Mouse (Mus musculus): Measurements from ENCODE around the gene Cnpy1. TPM values are rescaled to one million over a fixed set of nuclear protein-coding genes. Genes with fewer than 3 reads are reported as not detected.

Gene Cnpy1
- polyA plus RNA-seq, 1 experiment from 2014 or later = 0.42 TPM

DNA sequence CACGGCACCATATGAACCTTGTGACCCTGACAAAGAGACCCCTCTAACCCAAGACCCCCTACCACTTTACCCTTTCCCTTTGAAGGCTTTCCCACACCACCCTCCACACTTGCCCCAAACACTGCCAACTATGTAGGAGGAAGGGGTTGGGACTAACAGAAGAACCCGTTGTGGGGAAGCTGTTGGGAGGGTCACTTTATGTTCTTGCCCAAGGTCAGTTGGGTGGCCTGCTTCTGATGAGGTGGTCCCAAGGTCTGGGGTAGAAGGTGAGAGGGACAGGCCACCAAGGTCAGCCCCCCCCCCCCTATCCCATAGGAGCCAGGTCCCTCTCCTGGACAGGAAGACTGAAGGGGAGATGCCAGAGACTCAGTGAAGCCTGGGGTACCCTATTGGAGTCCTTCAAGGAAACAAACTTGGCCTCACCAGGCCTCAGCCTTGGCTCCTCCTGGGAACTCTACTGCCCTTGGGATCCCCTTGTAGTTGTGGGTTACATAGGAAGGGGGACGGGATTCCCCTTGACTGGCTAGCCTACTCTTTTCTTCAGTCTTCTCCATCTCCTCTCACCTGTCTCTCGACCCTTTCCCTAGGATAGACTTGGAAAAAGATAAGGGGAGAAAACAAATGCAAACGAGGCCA is 76.3 kb downstream of the Cnpy1 start:
- Histone ChIP-seq H3K4me3 (replicated peaks) (no peak overlapping the region), H3K36me3 (no peaks in the 10 kb centered on the region), H3K4me2 (no peak overlapping the region), H3K9me3 (replicated peaks) (no peaks in the 10 kb centered on the region), H3K27me3 (replicated peaks) (peaks cover 90% of the 10 kb centered on the region), H3K27ac (replicated peaks) (no peak overlapping the region), H3K9ac (replicated peaks) (no peak overlapping the region), H3K4me1 (peaks cover 22% of the 10 kb centered on the region)
- ATAC-seq (ENCODE audit: low FRiP score) = no peak
- WGBS = 8% methylated on average over 5 of the region's 5 CpGs

DNA sequence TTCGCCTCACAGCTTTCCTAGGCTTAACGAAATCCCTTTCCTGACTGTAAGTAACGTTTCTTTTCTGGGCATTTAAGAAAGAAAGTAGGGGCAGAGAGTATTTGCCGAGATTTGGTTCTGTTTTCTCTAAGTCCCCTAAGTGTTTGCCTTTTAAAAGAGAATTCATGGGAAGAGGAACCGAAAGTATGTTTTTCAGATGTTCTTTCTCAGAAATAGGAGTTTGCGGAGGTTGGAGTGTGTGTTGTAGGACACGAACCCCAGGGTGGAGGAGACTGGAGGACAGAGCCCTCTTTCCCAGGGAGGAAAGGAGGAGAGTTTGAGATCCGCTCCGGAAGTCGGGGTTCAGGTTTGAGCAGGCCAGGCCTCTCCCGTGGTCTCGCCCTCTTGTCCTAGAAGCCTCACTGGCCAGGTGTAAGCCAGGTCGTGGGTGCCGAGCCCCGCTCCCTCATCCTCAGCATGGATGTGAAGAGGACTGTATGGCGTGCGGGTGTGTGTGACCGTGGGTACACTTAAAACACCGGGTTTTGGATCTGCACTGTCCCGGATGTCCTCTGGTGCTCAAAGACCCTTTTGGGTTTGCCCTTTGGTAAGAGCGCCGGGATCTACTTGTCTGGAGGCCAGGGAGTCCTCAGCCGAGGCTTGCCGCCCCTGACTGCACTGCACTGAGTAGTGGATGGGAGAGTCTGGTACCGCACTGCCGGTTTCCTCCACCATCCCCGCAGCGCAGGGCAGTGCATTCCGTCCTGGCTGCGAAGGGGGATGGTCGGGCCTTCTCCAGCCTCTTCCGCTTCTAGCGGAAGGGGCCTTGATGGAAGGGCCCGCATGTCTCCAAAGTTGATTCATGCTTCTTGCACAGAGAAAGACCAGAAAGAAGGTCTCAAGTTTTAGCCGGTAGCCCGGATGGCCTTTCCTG is 77.1 kb downstream of the Cnpy1 start:
- ATAC-seq (ENCODE audit: low FRiP score) = no peak; the same call in 1 of the 2 replicates
- H3K4me2 ChIP-seq = peak overlapping the region; percentile 11; the same call in 1 of the 2 replicates
- H3K9ac ChIP-seq (replicated peaks) = no peak overlapping the region
- H3K4me3 ChIP-seq (replicated peaks) = no peak overlapping the region
- no peaks in the 10 kb centered on the region for H3K36me3 ChIP-seq
- H3K27me3 ChIP-seq (replicated peaks) = peaks cover 90% of the 10 kb centered on the region
- peaks cover 22% of the 10 kb centered on the region for H3K4me1 ChIP-seq
- under 1% methylated on average over 36 of the region's 36 CpGs for WGBS
- H3K27ac ChIP-seq (replicated peaks) = no peak overlapping the region
- H3K9me3 ChIP-seq (replicated peaks) = no peaks in the 10 kb centered on the region

DNA sequence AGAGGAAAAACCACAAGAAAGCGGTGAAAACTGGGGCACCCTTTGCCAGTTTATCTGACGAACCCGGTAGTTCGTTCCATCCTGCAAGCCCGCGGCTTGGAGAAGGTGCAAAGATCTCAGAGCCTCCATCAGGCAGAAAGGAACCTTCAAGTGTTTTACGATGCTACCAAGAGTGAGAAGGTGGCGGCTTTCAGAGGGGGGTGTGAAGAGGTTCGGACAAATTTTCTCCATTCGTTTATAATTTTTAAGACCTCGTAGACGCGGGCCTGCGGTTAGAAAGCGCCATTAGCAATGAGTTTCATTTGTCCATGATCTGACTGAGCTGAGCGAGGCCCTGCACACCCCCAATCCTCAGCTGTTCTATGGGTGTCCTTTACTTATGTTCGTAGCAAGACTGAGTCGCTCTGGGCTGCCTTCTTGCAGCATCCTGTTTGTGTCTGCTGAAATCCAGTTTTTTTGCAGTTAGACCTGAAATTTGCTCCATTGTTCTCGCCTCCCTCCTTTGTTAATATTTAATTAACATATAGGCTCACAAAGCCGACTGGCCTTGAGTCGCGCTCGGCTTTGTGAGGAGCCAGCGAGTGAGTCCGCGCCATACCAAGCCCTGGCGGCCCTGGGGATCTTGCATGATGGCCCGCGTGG is 77.9 kb downstream of the Cnpy1 start:
- Histone ChIP-seq H3K9me3 (replicated peaks) (no peaks in the 10 kb centered on the region), H3K27ac (replicated peaks) (no peak overlapping the region), H3K9ac (replicated peaks) (no peak overlapping the region), H3K27me3 (replicated peaks) (peaks cover 90% of the 10 kb centered on the region), H3K4me1 (peaks cover 22% of the 10 kb centered on the region), H3K4me2 (peak overlapping the region; percentile 11; the same call in 1 of the 2 replicates), H3K4me3 (replicated peaks) (no peak overlapping the region), H3K36me3 (no peaks in the 10 kb centered on the region)
- no peak for ATAC-seq (ENCODE audit: low FRiP score)
- under 1% methylated on average over 29 of the region's 29 CpGs for WGBS

DNA sequence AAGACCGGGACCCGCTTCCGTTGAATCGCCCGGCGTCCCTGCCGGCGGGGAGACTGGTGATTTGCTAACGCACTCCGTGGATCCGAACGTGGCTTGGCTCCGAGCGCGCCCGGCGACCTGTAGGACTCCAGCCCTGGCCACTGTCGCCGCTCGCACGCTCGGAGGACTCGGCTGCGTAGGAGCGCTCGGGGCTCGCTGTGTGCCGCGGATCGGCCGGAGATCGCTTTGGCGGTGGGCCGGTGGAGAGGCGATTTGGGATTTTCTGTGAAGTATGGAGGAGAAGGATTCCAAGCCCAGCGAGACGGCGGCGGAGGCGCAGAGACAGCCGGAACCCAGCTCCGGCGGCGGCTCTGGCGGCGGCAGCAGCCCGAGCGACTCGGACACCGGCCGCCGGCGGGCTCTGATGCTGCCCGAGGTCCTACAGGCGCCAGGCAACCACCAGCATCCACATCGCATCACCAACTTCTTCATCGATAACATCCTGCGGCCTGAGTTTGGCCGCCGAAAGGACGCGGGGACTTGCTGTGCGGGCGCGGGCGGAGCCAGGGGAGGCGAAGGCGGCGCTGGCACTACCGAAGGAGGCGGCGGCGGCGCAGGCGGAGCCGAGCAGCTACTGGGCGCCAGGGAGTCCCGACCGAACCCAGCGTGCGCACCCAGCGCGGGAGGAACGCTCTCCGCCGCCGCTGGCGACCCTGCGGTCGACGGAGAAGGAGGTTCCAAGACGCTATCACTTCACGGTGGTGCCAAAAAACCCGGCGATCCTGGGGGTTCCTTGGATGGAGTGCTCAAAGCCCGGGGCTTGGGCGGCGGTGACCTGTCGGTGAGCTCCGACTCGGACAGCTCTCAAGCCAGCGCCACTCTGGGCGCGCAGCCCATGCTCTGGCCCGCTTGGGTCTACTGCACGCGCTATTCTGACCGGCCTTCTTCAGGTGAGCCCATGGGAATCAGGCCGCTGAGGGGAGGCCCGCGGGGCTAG is 79.1 kb downstream of the Cnpy1 start:
- H3K9ac ChIP-seq (replicated peaks) = no peak overlapping the region

DNA sequence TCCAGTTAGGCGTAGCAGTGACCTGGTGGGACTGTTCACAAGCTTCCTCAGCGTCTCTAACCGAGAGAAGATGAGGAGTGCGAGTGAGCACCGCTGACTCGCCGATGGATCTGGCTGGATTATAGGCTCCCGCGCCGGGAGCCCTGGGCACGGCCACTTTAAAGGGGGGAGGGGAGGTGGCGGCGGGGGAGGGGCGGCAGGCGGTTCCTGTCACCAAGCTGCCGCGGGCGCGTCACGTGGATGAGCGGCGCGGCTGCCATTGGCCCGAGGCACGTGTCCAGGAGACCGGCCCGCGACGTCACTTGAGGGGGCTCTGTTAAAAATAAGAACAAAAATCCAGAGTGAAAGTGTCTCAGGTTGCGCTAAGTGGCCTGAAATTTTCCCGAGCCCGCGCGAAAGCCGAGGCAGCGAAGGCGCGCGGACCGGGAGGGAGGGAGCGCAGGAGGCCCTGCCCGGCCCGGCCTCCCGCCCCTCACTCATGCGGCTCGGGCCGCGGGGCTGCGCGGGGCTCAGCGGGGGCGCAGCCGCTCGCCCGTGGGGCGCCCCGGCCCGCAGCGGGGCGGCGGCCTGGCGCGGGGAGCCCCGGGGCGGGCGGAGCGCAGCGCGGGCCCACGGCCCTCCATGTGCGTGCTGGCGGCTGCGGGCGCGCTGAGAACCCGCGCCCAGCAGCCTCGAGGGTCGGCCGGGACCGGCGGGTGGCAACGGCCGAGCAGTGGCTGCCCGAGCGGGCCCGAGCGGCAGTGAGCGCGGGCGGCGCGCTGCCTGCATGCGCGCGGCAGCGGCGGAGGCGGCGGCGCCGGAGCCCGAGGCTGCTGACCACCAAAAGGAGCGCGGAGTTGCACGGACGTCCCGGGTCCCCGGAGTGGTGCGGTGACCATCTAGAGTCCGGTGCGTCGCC is 80.0 kb downstream of the Cnpy1 start, which contains the start of gene En2:
Gene En2 (plus strand): TSS at position 337 of the 898 bp plus-strand sequence.
- Histone ChIP-seq H3K36me3 (no peaks in the 10 kb centered on the region), H3K4me1 (peaks cover 25% of the 10 kb centered on the region), H3K27ac (replicated peaks) (no peak within 1 kb of the TSS), H3K9me3 (replicated peaks) (no peaks in the 10 kb centered on the region), H3K9ac (replicated peaks) (no peak within 1 kb of the TSS), H3K4me2 (peak within 1 kb of the TSS; percentile 91), H3K27me3 (replicated peaks) (peaks cover 90% of the 10 kb centered on the region), H3K4me3 (replicated peaks) (peak within 1 kb of the TSS; percentile 41)
- ATAC-seq (ENCODE audit: low FRiP score) = peak; percentile 58; the same call in 1 of the 2 replicates
- under 1% methylated on average over 93 of the region's 113 CpGs for WGBS

More for the DNA sequence above, 79.1 kb downstream of the Cnpy1 start:
- Histone ChIP-seq H3K4me1 (peaks cover 25% of the 10 kb centered on the region), H3K4me2 (peak overlapping the region; percentile 91), H3K4me3 (replicated peaks) (peak overlapping the region; percentile 41), H3K9me3 (replicated peaks) (no peaks in the 10 kb centered on the region), H3K27ac (replicated peaks) (no peak overlapping the region), H3K27me3 (replicated peaks) (peaks cover 89% of the 10 kb centered on the region), H3K36me3 (no peaks in the 10 kb centered on the region)
- peak; percentile 29; the same call in 1 of the 2 replicates for ATAC-seq (ENCODE audit: low FRiP score)
- under 1% methylated on average over 110 of the region's 111 CpGs for WGBS

DNA sequence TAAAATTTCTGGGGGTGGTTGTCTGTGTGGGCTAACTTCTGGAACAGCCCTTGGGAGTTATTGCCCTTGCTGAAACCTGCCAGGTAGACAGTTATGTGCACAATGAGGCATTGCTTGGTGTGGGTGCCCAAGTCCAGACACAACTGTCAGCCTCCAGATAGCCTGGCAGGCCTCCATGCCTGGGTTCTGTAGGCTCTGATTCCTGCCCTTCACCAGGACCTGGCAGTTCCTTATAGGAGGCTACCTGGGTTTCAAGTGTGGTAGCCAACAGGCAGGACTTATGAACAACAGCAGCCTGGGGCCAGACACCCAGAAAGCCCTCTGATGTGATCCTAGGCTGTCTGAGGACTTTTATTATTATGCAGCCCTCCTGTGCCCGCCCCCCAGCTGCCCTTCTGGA is 81.7 kb downstream of the Cnpy1 start:
- H3K4me1 ChIP-seq = peaks cover 25% of the 10 kb centered on the region
- 14% methylated on average over 1 of the region's 1 CpGs for WGBS
- peaks cover 93% of the 10 kb centered on the region for H3K27me3 ChIP-seq (replicated peaks)
- no peak for ATAC-seq (ENCODE audit: low FRiP score)
- H3K4me3 ChIP-seq (replicated peaks) = no peak overlapping the region
- no peaks in the 10 kb centered on the region for H3K36me3 ChIP-seq
- no peak overlapping the region for H3K9ac ChIP-seq (replicated peaks)
- no peak overlapping the region for H3K27ac ChIP-seq (replicated peaks)
- H3K9me3 ChIP-seq (replicated peaks) = no peaks in the 10 kb centered on the region
- no peak overlapping the region for H3K4me2 ChIP-seq

DNA sequence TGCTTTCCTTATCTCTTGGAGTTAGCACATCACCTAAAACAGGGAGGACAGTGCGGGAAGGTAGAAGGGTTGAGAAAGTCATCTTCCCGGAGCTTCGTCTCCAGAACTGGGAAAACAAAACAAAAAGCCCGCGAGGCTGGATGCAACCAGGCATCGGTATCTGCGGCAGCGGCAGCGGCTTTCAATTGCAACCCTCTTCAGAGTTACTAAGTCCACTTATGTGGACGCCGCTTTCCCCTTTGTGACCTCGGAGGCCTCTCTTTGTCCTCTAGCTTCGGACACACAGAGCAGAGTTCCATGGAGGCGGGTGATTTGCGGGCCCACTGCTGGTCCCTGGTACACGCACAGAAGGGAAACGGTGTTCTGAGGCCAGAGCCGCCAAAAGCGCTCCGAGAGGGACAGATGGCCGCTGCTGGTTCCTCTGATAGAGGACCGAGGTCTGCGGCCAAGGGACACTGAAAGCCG is 83.6 kb downstream of the Cnpy1 start:
- Histone ChIP-seq H3K9ac (replicated peaks) (no peak overlapping the region), H3K27ac (replicated peaks) (no peak overlapping the region), H3K4me1 (peaks cover 32% of the 10 kb centered on the region), H3K4me2 (no peak overlapping the region), H3K4me3 (replicated peaks) (no peak overlapping the region), H3K36me3 (no peaks in the 10 kb centered on the region), H3K27me3 (replicated peaks) (peaks cover 97% of the 10 kb centered on the region), H3K9me3 (replicated peaks) (no peaks in the 10 kb centered on the region)
- no peak for ATAC-seq (ENCODE audit: low FRiP score)
- under 1% methylated on average over 24 of the region's 24 CpGs for WGBS

DNA sequence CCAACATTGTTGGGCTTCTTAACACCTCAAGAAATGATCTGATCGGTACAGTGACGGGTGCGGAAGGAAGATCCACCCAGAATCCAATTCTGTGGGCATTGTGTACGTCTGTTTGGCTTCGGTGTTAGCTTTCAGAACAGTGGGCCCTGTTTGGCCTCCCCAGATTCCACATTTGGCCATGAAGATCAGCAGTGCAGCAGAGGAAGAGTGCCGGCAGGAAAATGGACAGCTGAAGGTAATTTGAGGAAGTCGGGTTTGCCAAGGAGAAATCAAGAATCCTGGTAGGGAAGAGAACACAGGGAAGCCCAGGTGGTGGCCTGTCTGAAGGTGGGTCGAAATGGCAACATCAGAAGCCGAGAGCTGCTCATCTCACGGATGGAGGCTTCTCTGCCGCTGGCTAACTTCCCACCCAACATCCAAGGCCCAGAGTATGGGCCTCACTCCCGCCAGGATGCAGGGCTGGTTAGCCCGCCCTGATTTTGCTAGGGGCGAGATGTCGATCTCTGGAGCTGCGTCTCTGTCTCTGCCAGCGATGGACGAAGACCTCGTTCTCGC is 84.1 kb downstream of the Cnpy1 start:
- H3K9me3 ChIP-seq (replicated peaks) = no peaks in the 10 kb centered on the region
- no peak for ATAC-seq (ENCODE audit: low FRiP score)
- no peak overlapping the region for H3K4me2 ChIP-seq
- H3K27me3 ChIP-seq (replicated peaks) = peaks cover 97% of the 10 kb centered on the region
- no peak overlapping the region for H3K4me3 ChIP-seq (replicated peaks)
- H3K36me3 ChIP-seq = no peaks in the 10 kb centered on the region
- no peak overlapping the region for H3K9ac ChIP-seq (replicated peaks)
- WGBS = 2% methylated on average over 20 of the region's 20 CpGs
- H3K27ac ChIP-seq (replicated peaks) = no peak overlapping the region
- H3K4me1 ChIP-seq = peaks cover 27% of the 10 kb centered on the region

DNA sequence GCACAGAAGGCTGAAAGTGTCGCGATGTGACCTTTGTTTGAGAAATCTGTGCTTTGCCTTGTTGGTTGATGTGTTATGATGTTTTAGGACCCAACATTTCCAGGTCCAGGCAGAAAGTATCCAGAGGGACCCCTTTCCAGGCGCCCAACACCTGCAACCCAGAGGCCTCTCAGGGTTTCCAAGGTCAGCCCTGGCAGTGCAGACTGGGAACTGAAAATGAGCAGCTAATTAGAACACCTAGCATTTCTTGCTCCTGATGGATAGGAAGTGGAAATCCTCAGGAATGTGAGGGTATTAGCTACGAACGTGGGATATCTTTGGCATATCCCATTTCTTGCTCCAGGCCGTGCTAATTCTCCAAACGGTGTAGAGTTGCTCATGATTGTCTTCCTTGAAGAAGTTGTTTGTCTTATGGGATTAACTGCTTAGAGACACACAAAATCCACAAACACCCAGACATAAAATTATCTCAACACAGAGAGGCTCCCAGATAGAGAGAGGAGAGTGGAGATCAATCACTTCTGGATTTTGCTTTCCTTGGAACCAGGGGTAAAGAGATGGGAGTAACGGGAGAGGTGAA is 85.6 kb downstream of the Cnpy1 start:
- H3K27me3 ChIP-seq (replicated peaks) = peaks cover 97% of the 10 kb centered on the region
- no peak for ATAC-seq (ENCODE audit: low FRiP score)
- H3K4me2 ChIP-seq = no peak overlapping the region
- H3K4me3 ChIP-seq (replicated peaks) = no peak overlapping the region
- WGBS = 2% methylated on average over 8 of the region's 8 CpGs
- no peak overlapping the region for H3K9ac ChIP-seq (replicated peaks)
- no peaks in the 10 kb centered on the region for H3K9me3 ChIP-seq (replicated peaks)
- H3K36me3 ChIP-seq = no peaks in the 10 kb centered on the region
- H3K27ac ChIP-seq (replicated peaks) = no peak overlapping the region
- peaks cover 12% of the 10 kb centered on the region for H3K4me1 ChIP-seq
